Mouse (Mus musculus) midbrain, embryonic 11.5 days (tissue): ENCODE measurements at regions not wholly inside any gene's neighbourhood (a gene's known extent, or its start where the extent isn't known, plus 50 kb on each side); places are given as distances from the start of the nearest gene placed in this dataset.

ENCODE experiments used
- ATAC-seq: fragments of 200-750 bp; cut with Nextera tagmentation; 2 replicates; pipeline ENCODE4 v1.8.0; 2017; ENCODE audit warnings: moderate TSS enrichment, moderate library complexity; ENCODE audit not compliant: low FRiP score
- DNase-seq: peaks from one replicate; pipeline ENCODE4 v3.0.0; 2015; ENCODE audit warnings: low spot score; ENCODE audit errors: missing footprints
- H3K27ac ChIP-seq: fragments of 300-500 bp; sonication (generic); 2 replicates; pipeline ENCODE4 v1.5.1; 2014; ENCODE audit warnings: low read depth, low read length
- H3K27me3 ChIP-seq: fragments of 300-500 bp; sonication (generic); 2 replicates; pipeline ENCODE4 v1.6.1; 2014; ENCODE audit warnings: mild to moderate bottlenecking, low read length, moderate library complexity, mixed read lengths; ENCODE audit not compliant: control insufficient read depth, insufficient read depth
- H3K36me3 ChIP-seq: fragments of 300-500 bp; sonication (generic); 2 replicates; pipeline ENCODE4 v1.6.1; 2014; ENCODE audit warnings: mild to moderate bottlenecking, low read length, moderate library complexity, mixed read lengths; ENCODE audit not compliant: control insufficient read depth, insufficient read depth
- H3K4me1 ChIP-seq: fragments of 300-500 bp; sonication (generic); 2 replicates; pipeline ENCODE4 v1.6.1; 2014; ENCODE audit warnings: low read length; ENCODE audit not compliant: control insufficient read depth, insufficient read depth
- H3K4me2 ChIP-seq: fragments of 300-500 bp; sonication (generic); 2 replicates; pipeline ENCODE4 v1.6.1; 2014; ENCODE audit warnings: mild to moderate bottlenecking, moderate library complexity
- H3K4me3 ChIP-seq: fragments of 300-500 bp; sonication (generic); 2 replicates; pipeline ENCODE4 v1.5.1; 2014; ENCODE audit warnings: low read depth, low read length
- H3K9ac ChIP-seq: fragments of 300-500 bp; sonication (generic); 2 replicates; pipeline ENCODE4 v1.6.1; 2014; ENCODE audit warnings: low read length
- H3K9me3 ChIP-seq: fragments of 300-500 bp; sonication (generic); 2 replicates; pipeline ENCODE4 v1.6.1; 2016; ENCODE audit warnings: low read length; ENCODE audit not compliant: control insufficient read depth
- WGBS: fragments of 180-500 bp; shearing (Covaris S2); extraction: QIAGEN DNeasy Blood & Tissue Kit; methylation state at CpG from one replicate; pipeline ENCODE4 v1.1.7; 2014; 5-methylcytosine and 5-hydroxymethylcytosine counted together

DNA sequence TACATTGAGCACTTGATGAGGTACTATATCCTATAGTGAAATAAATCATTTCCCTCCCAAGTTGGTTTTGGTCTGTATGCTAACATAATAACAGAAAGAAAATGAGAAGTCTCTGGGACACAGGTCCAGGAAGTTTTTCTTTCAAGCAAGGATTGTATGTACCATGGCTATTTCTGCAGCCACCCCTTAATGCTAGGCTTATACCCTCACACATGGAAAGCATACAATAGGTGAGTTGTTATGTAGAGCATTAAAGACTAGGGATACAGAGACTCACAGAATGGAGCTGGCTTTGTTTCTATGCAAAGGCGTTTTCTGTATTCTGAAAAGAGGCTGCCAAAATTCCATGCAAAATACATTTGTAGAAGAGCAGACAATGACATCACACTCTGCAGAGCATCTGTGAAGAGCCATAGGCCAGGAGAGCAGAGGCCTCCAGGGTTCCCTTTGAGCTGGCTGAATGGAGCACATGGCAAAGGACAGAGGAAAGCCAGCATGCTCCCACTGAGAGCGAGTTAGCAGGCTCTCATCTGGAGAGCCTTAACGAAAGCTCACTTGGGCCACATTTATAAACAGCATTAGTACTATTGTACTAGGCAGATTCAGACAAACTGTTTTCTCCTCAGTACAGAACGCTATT lies 262.0 kb upstream of the Sgcd start:
- 56% methylated on average over 4 of the region's 4 CpGs for WGBS

GRCm38 (mm10) chr11:48249315-48249714 lies 260.5 kb upstream of the Sgcd start:
- Histone ChIP-seq H3K27ac (no peak overlapping the region), H3K9ac (no peak overlapping the region), H3K36me3 (no peaks in the 10 kb centered on the region), H3K4me2 (no peak overlapping the region), H3K27me3 (no peaks in the 10 kb centered on the region), H3K4me1 (no peaks in the 10 kb centered on the region), H3K9me3 (no peaks in the 10 kb centered on the region), H3K4me3 (no peak overlapping the region)
- 87% methylated on average over 1 of the region's 1 CpGs for WGBS
- ATAC-seq: no peak
- no peak for DNase-seq

More for the DNA sequence above, 262.0 kb upstream of the Sgcd start:
- DNase-seq (peak; percentile 68), ATAC-seq (peak; percentile 75; the same call in 1 of the 2 replicates)
- Histone ChIP-seq H3K4me3 (no peak overlapping the region), H3K4me2 (no peak overlapping the region), H3K27me3 (no peaks in the 10 kb centered on the region), H3K9me3 (no peaks in the 10 kb centered on the region), H3K27ac (no peak overlapping the region), H3K36me3 (no peaks in the 10 kb centered on the region), H3K9ac (no peak overlapping the region), H3K4me1 (no peaks in the 10 kb centered on the region)

DNA sequence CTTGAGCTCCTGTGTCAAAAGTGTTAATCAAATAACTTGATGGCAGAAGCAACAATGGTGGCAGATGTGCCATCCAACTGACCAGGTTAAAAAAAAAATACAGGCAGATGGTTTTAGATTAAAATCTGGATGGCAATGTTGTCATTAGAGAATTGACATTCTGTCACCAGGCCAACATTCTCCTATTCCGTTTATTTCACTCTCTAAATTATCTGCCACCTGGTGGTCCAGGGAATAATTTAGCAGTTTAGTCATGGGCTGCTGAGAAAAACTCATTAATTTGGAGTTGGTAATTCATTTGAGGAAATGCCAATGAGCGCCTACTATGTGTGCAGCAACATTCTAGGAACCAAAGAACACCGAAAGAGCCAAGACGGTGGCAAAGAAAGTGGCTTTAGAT lies 232.4 kb upstream of the Sgcd start:
- no peak overlapping the region for H3K9ac ChIP-seq
- H3K4me2 ChIP-seq: no peak overlapping the region
- H3K9me3 ChIP-seq: no peaks in the 10 kb centered on the region
- no peak overlapping the region for H3K27ac ChIP-seq
- no peak overlapping the region for H3K4me3 ChIP-seq
- no peaks in the 10 kb centered on the region for H3K36me3 ChIP-seq
- WGBS: 80% methylated on average over 4 of the region's 4 CpGs
- no peaks in the 10 kb centered on the region for H3K27me3 ChIP-seq
- ATAC-seq (no peak), DNase-seq (no peak)
- no peaks in the 10 kb centered on the region for H3K4me1 ChIP-seq

DNA sequence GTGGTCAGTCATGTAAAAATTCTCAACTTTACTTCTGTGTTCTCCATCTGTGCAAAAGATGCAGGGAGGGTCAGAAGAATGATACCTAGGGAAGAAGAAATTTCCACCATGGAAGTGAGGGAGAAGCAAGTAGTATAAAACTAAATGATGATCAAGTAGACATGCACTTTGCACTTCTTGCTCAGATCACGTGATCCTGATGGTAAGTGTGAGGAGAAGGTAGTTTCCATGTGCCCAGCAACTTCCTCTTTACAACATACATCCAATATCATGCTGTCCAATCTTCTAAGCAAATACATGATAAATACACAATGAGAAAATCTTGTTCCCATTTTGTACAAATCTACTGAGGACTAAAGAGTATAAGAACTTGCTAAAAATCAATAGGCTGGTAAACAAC lies 230.4 kb upstream of the Sgcd start:
- H3K9me3 ChIP-seq: no peaks in the 10 kb centered on the region
- H3K27ac ChIP-seq: no peak overlapping the region
- no peaks in the 10 kb centered on the region for H3K27me3 ChIP-seq
- ATAC-seq: no peak
- no peaks in the 10 kb centered on the region for H3K36me3 ChIP-seq
- no peak overlapping the region for H3K4me3 ChIP-seq
- 73% methylated on average over 1 of the region's 1 CpGs for WGBS
- H3K4me1 ChIP-seq: no peaks in the 10 kb centered on the region
- no peak for DNase-seq
- H3K4me2 ChIP-seq: no peak overlapping the region
- H3K9ac ChIP-seq: no peak overlapping the region

DNA sequence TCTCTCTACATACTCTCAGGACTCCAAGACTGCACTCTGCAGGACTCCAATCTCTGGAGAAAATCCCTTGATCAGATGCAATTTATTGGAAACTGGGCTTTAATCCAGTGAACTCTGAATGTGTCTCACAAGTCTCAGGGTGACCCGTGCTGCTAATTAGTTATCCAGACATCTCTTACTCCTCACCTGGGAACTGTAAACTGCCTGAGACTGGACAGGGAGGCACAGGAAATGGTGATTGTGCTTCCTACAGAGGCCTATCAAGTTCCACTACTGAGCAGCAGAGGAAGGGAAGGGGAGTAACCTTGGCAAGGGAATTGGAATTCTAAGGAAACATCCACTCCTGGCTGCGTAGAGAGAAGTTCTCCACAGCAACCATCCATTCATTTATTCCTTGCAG lies 228.0 kb upstream of the Sgcd start:
- Histone ChIP-seq H3K4me3 (no peak overlapping the region), H3K9me3 (no peaks in the 10 kb centered on the region), H3K4me2 (no peak overlapping the region), H3K27me3 (no peaks in the 10 kb centered on the region), H3K36me3 (no peaks in the 10 kb centered on the region), H3K4me1 (no peaks in the 10 kb centered on the region), H3K27ac (no peak overlapping the region), H3K9ac (no peak overlapping the region)
- 79% methylated on average over 2 of the region's 2 CpGs for WGBS
- DNase-seq: no peak
- ATAC-seq: no peak

GRCm38 (mm10) chr11:48186604-48187003 lies 197.8 kb upstream of the Sgcd start:
- ATAC-seq: no peak
- no peak for DNase-seq

GRCm38 (mm10) chr11:48178943-48179342 lies 190.2 kb upstream of the Sgcd start:
- H3K27me3 ChIP-seq: no peaks in the 10 kb centered on the region
- no peak overlapping the region for H3K9ac ChIP-seq
- ATAC-seq (no peak), DNase-seq (no peak)
- H3K4me1 ChIP-seq: no peaks in the 10 kb centered on the region
- no peaks in the 10 kb centered on the region for H3K9me3 ChIP-seq
- no peak overlapping the region for H3K4me3 ChIP-seq
- no peaks in the 10 kb centered on the region for H3K36me3 ChIP-seq
- no peak overlapping the region for H3K27ac ChIP-seq
- H3K4me2 ChIP-seq: no peak overlapping the region

More at GRCm38 (mm10) chr11:48186604-48187003, 197.8 kb upstream of the Sgcd start:
- Histone ChIP-seq H3K4me1 (no peaks in the 10 kb centered on the region), H3K4me3 (no peak overlapping the region), H3K36me3 (no peaks in the 10 kb centered on the region), H3K9ac (no peak overlapping the region), H3K9me3 (no peaks in the 10 kb centered on the region), H3K27me3 (no peaks in the 10 kb centered on the region), H3K4me2 (no peak overlapping the region), H3K27ac (no peak overlapping the region)
- WGBS: 86% methylated on average over 4 of the region's 4 CpGs

GRCm38 (mm10) chr11:48178174-48178573 lies 189.4 kb upstream of the Sgcd start:
- Histone ChIP-seq H3K4me2 (no peak overlapping the region), H3K27me3 (no peaks in the 10 kb centered on the region), H3K36me3 (no peaks in the 10 kb centered on the region), H3K27ac (no peak overlapping the region), H3K4me3 (no peak overlapping the region), H3K4me1 (no peaks in the 10 kb centered on the region), H3K9ac (no peak overlapping the region), H3K9me3 (no peaks in the 10 kb centered on the region)
- no peak for ATAC-seq
- 36% methylated on average over 3 of the region's 3 CpGs for WGBS
- no peak for DNase-seq

GRCm38 (mm10) chr11:48176451-48176850 lies 187.7 kb upstream of the Sgcd start:
- Histone ChIP-seq H3K4me1 (no peaks in the 10 kb centered on the region), H3K4me3 (no peak overlapping the region), H3K4me2 (no peak overlapping the region), H3K27me3 (no peaks in the 10 kb centered on the region), H3K9ac (no peak overlapping the region), H3K36me3 (no peaks in the 10 kb centered on the region), H3K9me3 (no peaks in the 10 kb centered on the region), H3K27ac (no peak overlapping the region)
- ATAC-seq (no peak), DNase-seq (no peak)
- WGBS: 85% methylated on average over 4 of the region's 4 CpGs
